Comparison of ENCODE assay signal across 8 mouse cellular contexts in genomic region chr6:84105148-84106022, GRCm38 (mm10).
DNase-seq lines count a peak whose midpoint lies in the region; ATAC-seq and TF ChIP-seq lines count a peak whose summit lies in the region.

No protein-coding gene starts in this region.

- H3K9ac ChIP-seq in intestine, postnatal 0 days (ENCODE audit: low read depth, low read length), result peak overlapping the region; percentile 17; the same call in 1 of the 2 replicates
- H3K9ac ChIP-seq in liver, embryonic 11.5 days (ENCODE audit: low read depth, low read length), result no peak overlapping the region

- H3K9me3 ChIP-seq in intestine, postnatal 0 days (ENCODE audit: control insufficient read depth), result no peaks in the 10 kb centered on the region
- no peaks in the 10 kb centered on the region for H3K9me3 ChIP-seq in liver, embryonic 11.5 days (ENCODE audit: control insufficient read depth, low read length)

- no peak for ATAC-seq in intestine, postnatal 0 days
- ATAC-seq in liver, embryonic 11.5 days (replicated peaks; ENCODE audit: low FRiP score), result no peak

- no peak overlapping the region for H3K27ac ChIP-seq in brown adipose tissue, adult 24 weeks (replicated peaks; ENCODE audit: low read depth, low read length)
- no peak overlapping the region for H3K27ac ChIP-seq in intestine, postnatal 0 days (ENCODE audit: low read depth, low read length)
- H3K27ac ChIP-seq in liver, embryonic 11.5 days (ENCODE audit: low read depth, low read length), result no peak overlapping the region

- H3K27me3 ChIP-seq in intestine, postnatal 0 days (replicated peaks; ENCODE audit: control insufficient read depth, insufficient read depth, low read length), result peaks cover 10% of the 10 kb centered on the region; the same call in 1 of the 2 replicates
- H3K27me3 ChIP-seq in liver, embryonic 11.5 days (replicated peaks; ENCODE audit: control insufficient read depth, insufficient read depth, low read length), result peaks cover 22% of the 10 kb centered on the region

- peak overlapping the region; percentile 61 for H3K4me2 ChIP-seq in intestine, postnatal 0 days (replicated peaks; ENCODE audit: low read depth)
- peak overlapping the region; percentile 60 for H3K4me2 ChIP-seq in liver, embryonic 11.5 days

- WGBS in intestine, postnatal 0 days, result 3% methylated on average over 40 of the region's 40 CpGs
- WGBS in liver, embryonic 11.5 days, result 21% methylated on average over 40 of the region's 40 CpGs

- no peak for TF ChIP-seq CTCF in intestine, postnatal 0 days (IDR thresholded peaks at IDR 0.05; ENCODE audit: low read depth)

- no peaks in the 10 kb centered on the region for H3K36me3 ChIP-seq in intestine, postnatal 0 days (ENCODE audit: control insufficient read depth, insufficient read depth)
- H3K36me3 ChIP-seq in liver, embryonic 11.5 days (ENCODE audit: control insufficient read depth, insufficient read depth, low read length), result no peaks in the 10 kb centered on the region

- peak overlapping the region; percentile 28 for H3K4me3 ChIP-seq in brown adipose tissue, adult 24 weeks (ENCODE audit: insufficient read depth, low read depth, low read length)
- peak overlapping the region; percentile 33 for H3K4me3 ChIP-seq in intestine, postnatal 0 days (ENCODE audit: low read depth, low read length)
- peak overlapping the region; percentile 37 for H3K4me3 ChIP-seq in liver, embryonic 11.5 days (ENCODE audit: low read depth, low read length)

- DNase-seq in adrenal gland, adult 2 months, result peak; percentile 42
- no peak for DNase-seq in adrenal gland, adult 18-20 months (ENCODE audit: low spot score in 2 of 2)
- peak; percentile 92 for DNase-seq in forelimb bud, embryonic 11.5 days (ENCODE audit: low read depth, low spot score)
- DNase-seq in liver, embryonic 11.5 days (ENCODE audit: low spot score), result peak; percentile 36
- peak; percentile 25 for DNase-seq in retina, postnatal 7 days (ENCODE audit: low read depth, low spot score)
- DNase-seq in urinary bladder, postnatal 10 days (ENCODE audit: low spot score), result no peak

- H3K4me1 ChIP-seq in brown adipose tissue, adult 24 weeks (ENCODE audit: control insufficient read depth, insufficient read depth, insufficient read length, low read length), result peaks cover 12% of the 10 kb centered on the region
- no peaks in the 10 kb centered on the region for H3K4me1 ChIP-seq in intestine, postnatal 0 days (replicated peaks; ENCODE audit: control insufficient read depth, insufficient read depth, low read length)
- H3K4me1 ChIP-seq in liver, embryonic 11.5 days (replicated peaks; ENCODE audit: control insufficient read depth, insufficient read depth, low read length), result no peaks in the 10 kb centered on the region

Comparison
In these comparisons a context has a peak if more than half of its experiments do, and no peak if none do; other contexts are left out.
1. DNase-seq: peak in adrenal gland, adult 2 months (single experiment), forelimb bud, embryonic 11.5 days (single experiment), liver, embryonic 11.5 days (single experiment) and retina, postnatal 7 days (single experiment); none in adrenal gland, adult 18-20 months (0 of 2) and urinary bladder, postnatal 10 days (single experiment).
2. Peak in every context shown above with its lines, with median percentiles within 50 percentile points of each other: H3K4me3 ChIP-seq.